In the genomic region with DNA sequence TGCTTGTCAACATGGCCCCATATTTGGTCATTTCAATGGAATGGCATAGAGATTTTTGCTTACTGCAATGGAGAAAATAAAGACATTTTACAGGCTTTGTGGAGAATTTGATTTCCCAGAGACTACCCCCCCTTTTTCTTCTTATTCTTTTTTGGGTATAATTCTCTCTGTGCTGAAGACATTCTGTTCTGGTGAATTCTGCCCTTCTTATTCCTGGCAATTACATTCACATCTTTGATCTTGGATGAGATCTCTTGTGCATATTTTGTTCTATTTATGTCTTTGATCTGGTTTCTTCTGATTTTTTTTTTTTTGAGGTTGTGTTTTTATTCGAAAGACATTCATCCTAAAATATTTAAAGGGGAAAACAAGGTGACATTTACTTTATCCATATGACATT, we compare ENCODE assay signal across 23 mouse cellular contexts. TPM values are rescaled to one million over a fixed set of nuclear protein-coding genes. Genes with fewer than 3 reads are reported as not detected.
DNase-seq lines count a peak whose midpoint lies in the region; ATAC-seq and TF ChIP-seq lines count a peak whose summit lies in the region.
"Had no signal": no experiment of that assay in that cellular context is flagged by ENCODE, and none has a peak within 500 bp of the region (broad histone marks: within the 10 kb centered on the region; RNA-seq: fewer than 3 reads in every experiment).

No protein-coding gene starts in this region.

- ATAC-seq in forebrain, embryonic 12.5 days (ENCODE audit: low FRiP score): no peak
- no peak for ATAC-seq in forebrain, embryonic 14.5 days
- no peak for ATAC-seq in hindbrain, embryonic 12.5 days (ENCODE audit: low FRiP score)
- ATAC-seq: CD4-positive, CD25-positive, alpha-beta regulatory T cell, adult 4 months had no signal

- H3K9me3 ChIP-seq in forebrain, embryonic 12.5 days: no peaks in the 10 kb centered on the region
- H3K9me3 ChIP-seq in forebrain, embryonic 14.5 days (replicated peaks; ENCODE audit: control insufficient read depth, low read length): no peaks in the 10 kb centered on the region
- no peaks in the 10 kb centered on the region for H3K9me3 ChIP-seq in hindbrain, embryonic 10.5 days
- H3K9me3 ChIP-seq in hindbrain, embryonic 12.5 days (replicated peaks): no peaks in the 10 kb centered on the region
- H3K9me3 ChIP-seq: embryonic facial prominence, embryonic 10.5 days; heart, embryonic 13.5 days had no signal

- H3K4me1 ChIP-seq in forebrain, embryonic 12.5 days: peaks cover 42% of the 10 kb centered on the region
- H3K4me1 ChIP-seq in forebrain, embryonic 14.5 days (ENCODE audit: control insufficient read depth, insufficient read depth, low read length): peaks cover 27% of the 10 kb centered on the region
- H3K4me1 ChIP-seq in hindbrain, embryonic 10.5 days (replicated peaks): peaks cover 64% of the 10 kb centered on the region
- peaks cover 27% of the 10 kb centered on the region for H3K4me1 ChIP-seq in hindbrain, embryonic 12.5 days
- H3K4me1 ChIP-seq: heart, embryonic 13.5 days had no signal

- 0 out of 2 replicates have a peak overlapping the region, but pooled peaks have one; percentile 51 for H3K27ac ChIP-seq in forebrain, embryonic 12.5 days
- no peak overlapping the region for H3K27ac ChIP-seq in forebrain, embryonic 14.5 days (ENCODE audit: low read depth, low read length)
- H3K27ac ChIP-seq in hindbrain, embryonic 10.5 days: peak overlapping the region; percentile 62
- H3K27ac ChIP-seq in hindbrain, embryonic 12.5 days: no peak overlapping the region
- H3K27ac ChIP-seq in left cerebral cortex, adult 2 months: peak overlapping the region; percentile 79
- H3K27ac ChIP-seq: embryonic facial prominence, embryonic 10.5 days; heart, embryonic 13.5 days; hindbrain, postnatal 0 days had no signal

- intact Hi-C loops in left cerebral cortex, adult 2 months (cut with DNase I): no loop called here

- no peak overlapping the region for H3K9ac ChIP-seq in forebrain, embryonic 12.5 days
- no peak overlapping the region for H3K9ac ChIP-seq in forebrain, embryonic 14.5 days (ENCODE audit: low read length)
- no peak overlapping the region for H3K9ac ChIP-seq in hindbrain, embryonic 12.5 days
- H3K9ac ChIP-seq: heart, embryonic 13.5 days had no signal

- TF ChIP-seq CTCF in left cerebral cortex, adult 2 months (IDR thresholded peaks at IDR 0.05): no peak

- 72% methylated on average over 1 of the region's 1 CpGs for WGBS in forebrain, embryonic 12.5 days
- WGBS in forebrain, embryonic 14.5 days: 75% methylated on average over 1 of the region's 1 CpGs
- 65% methylated on average over 1 of the region's 1 CpGs for WGBS in hindbrain, embryonic 10.5 days
- WGBS in hindbrain, embryonic 12.5 days: 85% methylated on average over 1 of the region's 1 CpGs

- no peak for DNase-seq in forebrain, embryonic 14.5 days (ENCODE audit: low spot score)
- no peak for DNase-seq in hindbrain, embryonic 10.5 days (ENCODE audit: low spot score)
- DNase-seq in left cerebral cortex, adult 2 months (ENCODE audit: extremely low spot score in 1 of 2, low spot score in 2 of 2): no peak
- DNase-seq in left cerebral cortex, adult 9 months (ENCODE audit: low spot score in 2 of 2): no peak
- DNase-seq in brain, adult 2 months (ENCODE audit: low read depth, low spot score): peak; percentile 66
- no peak for DNase-seq in urinary bladder, postnatal 10 days (ENCODE audit: low spot score)
- DNase-seq: adrenal gland, adult 8-10 months; adrenal gland, postnatal 36 days; B cell, adult 2 months; cerebellum, adult 11-12 months; cerebellum, adult 9-10 months; cerebellum, postnatal 25 days; gastrocnemius, postnatal 36 days; heart, adult 11 months; heart, postnatal 36 days; kidney, adult 11 months had no signal

- H3K36me3 ChIP-seq in forebrain, embryonic 12.5 days (replicated peaks): no peaks in the 10 kb centered on the region
- H3K36me3 ChIP-seq in forebrain, embryonic 14.5 days (ENCODE audit: control insufficient read depth, insufficient read depth, low read length): no peaks in the 10 kb centered on the region
- no peaks in the 10 kb centered on the region for H3K36me3 ChIP-seq in hindbrain, embryonic 10.5 days
- no peaks in the 10 kb centered on the region for H3K36me3 ChIP-seq in hindbrain, embryonic 12.5 days
- H3K36me3 ChIP-seq: embryonic facial prominence, embryonic 10.5 days; G1E; heart, embryonic 13.5 days had no signal

- no peaks in the 10 kb centered on the region for H3K27me3 ChIP-seq in forebrain, embryonic 12.5 days
- no peaks in the 10 kb centered on the region for H3K27me3 ChIP-seq in forebrain, embryonic 14.5 days (replicated peaks; ENCODE audit: control insufficient read depth, insufficient read depth, low read length)
- H3K27me3 ChIP-seq in hindbrain, embryonic 10.5 days (ENCODE audit: insufficient read depth, poor library complexity, severe bottlenecking): no peaks in the 10 kb centered on the region
- H3K27me3 ChIP-seq in hindbrain, embryonic 12.5 days: no peaks in the 10 kb centered on the region
- H3K27me3 ChIP-seq: heart, embryonic 13.5 days had no signal

- H3K4me2 ChIP-seq in forebrain, embryonic 12.5 days: no peak overlapping the region
- H3K4me2 ChIP-seq in forebrain, embryonic 14.5 days (ENCODE audit: low read length): no peak overlapping the region
- no peak overlapping the region for H3K4me2 ChIP-seq in hindbrain, embryonic 12.5 days (replicated peaks)
- H3K4me2 ChIP-seq: heart, embryonic 13.5 days had no signal

- H3K4me3 ChIP-seq in forebrain, embryonic 12.5 days (replicated peaks): no peak overlapping the region
- H3K4me3 ChIP-seq in forebrain, embryonic 14.5 days (ENCODE audit: low read depth, low read length): no peak overlapping the region
- H3K4me3 ChIP-seq in hindbrain, embryonic 10.5 days: no peak overlapping the region
- no peak overlapping the region for H3K4me3 ChIP-seq in hindbrain, embryonic 12.5 days
- no peak overlapping the region for H3K4me3 ChIP-seq in left cerebral cortex, adult 2 months
- H3K4me3 ChIP-seq: embryonic facial prominence, embryonic 10.5 days; heart, embryonic 13.5 days had no signal

RNA-seq across cellular contexts. Expression of gene Epha4, which starts 30.1 kb away (rescaled TPM):
- 56.2 and 58.4 TPM in 2 replicates for polyA plus RNA-seq in forebrain, embryonic 12.5 days (2016; fragmentation: Nextera tagmentation; extraction: Ambion mirVana)
- 85.7 and 89.1 TPM in 2 replicates for polyA plus RNA-seq in forebrain, embryonic 14.5 days (2014; fragmentation: Nextera tagmentation; extraction: Ambion mirVana)
- 25.4 and 30.4 TPM in 2 replicates for polyA plus RNA-seq in hindbrain, embryonic 10.5 days (2016; fragmentation: Nextera tagmentation; extraction: Ambion mirVana)
- 34.5 and 37.0 TPM in 2 replicates for polyA plus RNA-seq in hindbrain, embryonic 12.5 days (2016; fragmentation: Nextera tagmentation; extraction: Ambion mirVana)
- 100 to 1,000 TPM; 173 to 174 TPM for total RNA-seq in left cerebral cortex, adult 2 months (2021)
- polyA plus RNA-seq: G1E had no signal

Comparison
In these comparisons a context has a peak if more than half of its experiments do, and no peak if none do; other contexts are left out.
1. H3K27ac ChIP-seq: peak in forebrain, embryonic 12.5 days (single experiment), hindbrain, embryonic 10.5 days (single experiment) and left cerebral cortex, adult 2 months (single experiment); none in forebrain, embryonic 14.5 days (single experiment) and hindbrain, embryonic 12.5 days (single experiment).